Mouse (Mus musculus) forebrain, embryonic 13.5 days (tissue): ENCODE data around the gene Fcrla. TPM values are rescaled to one million over a fixed set of nuclear protein-coding genes. Genes with fewer than 3 reads are reported as not detected.
"Not testable (repeated sequence)": the region's sequence is repeated elsewhere in the genome, so short reads cannot be mapped to it uniquely, and the experiment has no call there.

Experiments used
- ATAC-seq: fragments of 200-750 bp; cut with Nextera tagmentation; 2 replicates; pipeline ENCODE4 v1.8.0; 2017
- H3K27ac ChIP-seq: fragments of 300-500 bp; sonication (generic); 2 replicates; pipeline ENCODE4 v1.5.1; 2015; ENCODE audit warnings: inconsistent platforms, mild to moderate bottlenecking, moderate library complexity
- H3K27me3 ChIP-seq: fragments of 300-500 bp; sonication (generic); 2 replicates; pipeline ENCODE4 v1.6.1; 2015; ENCODE audit warnings: mild to moderate bottlenecking, inconsistent platforms
- H3K36me3 ChIP-seq: fragments of 300-500 bp; sonication (generic); 2 replicates; pipeline ENCODE4 v1.6.1; 2015; ENCODE audit warnings: mild to moderate bottlenecking, inconsistent platforms; ENCODE audit not compliant: poor library complexity, severe bottlenecking
- H3K4me1 ChIP-seq: fragments of 300-500 bp; sonication (generic); 2 replicates; pipeline ENCODE4 v1.6.1; 2015; ENCODE audit warnings: inconsistent platforms
- H3K4me2 ChIP-seq: fragments of 300-500 bp; sonication (generic); 2 replicates; pipeline ENCODE4 v1.6.1; 2015; ENCODE audit warnings: inconsistent platforms, mild to moderate bottlenecking, moderate library complexity
- H3K4me3 ChIP-seq: fragments of 300-500 bp; sonication (generic); 2 replicates; pipeline ENCODE4 v1.5.1; 2015; ENCODE audit warnings: mild to moderate bottlenecking, inconsistent platforms
- H3K9ac ChIP-seq: fragments of 300-500 bp; sonication (generic); 2 replicates; pipeline ENCODE4 v1.6.1; 2015; ENCODE audit warnings: mild to moderate bottlenecking, inconsistent platforms
- H3K9me3 ChIP-seq: fragments of 300-500 bp; sonication (generic); replicated peaks from 2 replicates; pipeline ENCODE4 v1.6.1; 2016; ENCODE audit warnings: inconsistent platforms
- WGBS: fragments of 180-500 bp; shearing (Covaris S2); methylation state at CpG from one replicate; pipeline ENCODE4 v1.1.7; 2015; 5-methylcytosine and 5-hydroxymethylcytosine counted together
- polyA plus RNA-seq: library from polyadenylated mRNA; unstranded; fragments of >200 nt; fragmentation: Nextera tagmentation; extraction: Ambion mirVana; gene quantifications from 2 replicates; pipeline ENCODE4 v1.2.1, GENCODE M21; 2015

Fcrla gene
- polyA plus RNA-seq, 1 experiment from 2014 or later, result not detected

DNA sequence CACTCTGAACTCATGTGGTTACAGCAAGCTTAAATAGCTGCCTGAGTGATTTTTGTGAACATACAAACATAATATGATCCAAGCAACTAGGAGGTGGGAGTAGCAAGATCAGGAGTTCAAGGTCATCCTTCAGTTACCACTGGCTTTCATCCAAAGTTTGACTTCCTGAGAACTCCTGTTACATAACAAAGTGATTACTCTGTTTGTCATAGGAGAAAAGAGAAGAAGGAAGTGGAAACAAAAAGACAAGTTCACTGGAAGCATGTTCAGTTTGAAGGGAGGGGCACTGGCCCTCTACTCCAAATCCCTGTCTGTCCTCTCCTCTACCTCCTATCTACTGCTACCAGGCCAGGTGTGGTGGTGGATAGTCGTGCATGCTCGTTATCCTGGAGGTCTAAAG, 32.4 kb upstream of the Fcrla start:
- Histone ChIP-seq H3K27ac (no peak overlapping the region), H3K4me2 (no peak overlapping the region), H3K9ac (no peak overlapping the region), H3K4me3 (no peak overlapping the region), H3K36me3 (no peaks in the 10 kb centered on the region), H3K4me1 (no peaks in the 10 kb centered on the region), H3K9me3 (no peaks in the 10 kb centered on the region), H3K27me3 (no peaks in the 10 kb centered on the region)
- no peak for ATAC-seq
- 61% methylated on average over 2 of the region's 2 CpGs for WGBS

DNA sequence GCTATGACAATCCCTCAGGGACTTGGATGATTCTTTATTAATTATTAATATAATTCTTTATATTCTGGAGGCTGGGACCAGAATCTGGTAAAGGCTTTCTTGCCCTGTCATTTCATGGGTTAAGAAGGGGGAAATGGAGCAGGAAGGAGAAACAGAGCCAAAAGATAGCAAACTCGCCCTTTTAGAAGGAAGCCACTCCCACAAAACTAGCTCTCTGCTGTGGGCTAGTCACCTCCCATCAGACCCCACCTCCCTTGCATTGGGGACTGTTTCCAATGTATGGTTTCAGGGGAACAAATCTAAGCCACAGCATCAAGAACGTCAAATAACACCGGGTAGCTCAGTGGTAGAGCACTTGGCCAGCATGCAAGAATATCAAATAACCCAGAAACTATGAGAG, 30.8 kb upstream of the Fcrla start:
- Histone ChIP-seq H3K9ac (no peak overlapping the region), H3K4me2 (no peak overlapping the region), H3K36me3 (no peaks in the 10 kb centered on the region), H3K4me3 (no peak overlapping the region), H3K9me3 (no peaks in the 10 kb centered on the region), H3K27ac (no peak overlapping the region), H3K4me1 (no peaks in the 10 kb centered on the region), H3K27me3 (no peaks in the 10 kb centered on the region)
- ATAC-seq, result no peak
- 62% methylated on average over 3 of the region's 3 CpGs for WGBS

DNA sequence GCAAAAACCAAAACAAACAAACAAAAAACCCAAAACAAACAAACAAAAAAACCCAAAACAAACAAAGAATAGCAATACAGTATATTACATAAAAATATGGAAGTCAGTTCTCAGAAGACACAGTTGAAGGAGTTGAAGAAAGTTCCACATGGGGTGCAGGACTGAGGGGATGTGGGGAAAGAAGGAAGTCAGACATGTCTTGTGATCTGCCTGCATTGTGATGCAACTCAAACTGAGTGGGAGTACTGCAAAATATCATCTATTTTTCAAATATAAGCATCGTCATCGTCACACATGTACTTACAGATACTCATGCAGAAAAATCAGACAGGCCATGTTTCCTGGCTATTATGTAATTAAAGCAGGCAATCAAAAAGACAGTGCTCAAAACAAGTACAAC, 25.8 kb upstream of the Fcrla start:
- Histone ChIP-seq H3K9me3 (no peaks in the 10 kb centered on the region), H3K4me2 (no peak overlapping the region)
- WGBS, result 91% methylated on average over 2 of the region's 2 CpGs

DNA sequence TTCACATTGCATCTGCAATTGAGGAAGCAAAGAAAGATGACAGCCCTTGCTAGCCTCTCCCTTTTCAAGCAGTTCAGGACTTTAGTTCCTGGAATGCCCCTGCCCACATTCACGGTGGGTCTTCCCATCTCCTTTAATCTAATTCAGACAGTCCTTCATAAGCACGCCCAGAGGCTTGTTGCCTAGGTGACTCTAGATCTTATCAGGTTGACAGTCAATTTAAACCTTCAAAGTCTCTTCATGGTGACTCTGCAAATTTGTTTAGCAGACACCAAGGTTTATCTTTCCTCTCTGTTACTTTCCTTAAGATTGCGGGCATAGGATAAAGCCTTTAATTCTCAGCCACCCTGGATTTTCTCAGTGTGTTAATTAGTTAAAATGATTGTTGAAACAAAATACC, 23.4 kb upstream of the Fcrla start:
- Histone ChIP-seq H3K36me3 (no peaks in the 10 kb centered on the region), H3K4me3 (no peak overlapping the region), H3K9me3 (peaks cover 4% of the 10 kb centered on the region; the same call in 1 of the 2 replicates), H3K4me1 (no peaks in the 10 kb centered on the region), H3K27ac (no peak overlapping the region), H3K27me3 (no peaks in the 10 kb centered on the region), H3K4me2 (no peak overlapping the region), H3K9ac (no peak overlapping the region)
- ATAC-seq, result no peak
- 75% methylated on average over 3 of the region's 3 CpGs for WGBS

More for the DNA sequence above, 25.8 kb upstream of the Fcrla start:
- Histone ChIP-seq H3K4me1 (no peaks in the 10 kb centered on the region), H3K36me3 (no peaks in the 10 kb centered on the region), H3K4me3 (no peak overlapping the region), H3K27ac (no peak overlapping the region), H3K9ac (no peak overlapping the region), H3K27me3 (no peaks in the 10 kb centered on the region)
- no peak for ATAC-seq

DNA sequence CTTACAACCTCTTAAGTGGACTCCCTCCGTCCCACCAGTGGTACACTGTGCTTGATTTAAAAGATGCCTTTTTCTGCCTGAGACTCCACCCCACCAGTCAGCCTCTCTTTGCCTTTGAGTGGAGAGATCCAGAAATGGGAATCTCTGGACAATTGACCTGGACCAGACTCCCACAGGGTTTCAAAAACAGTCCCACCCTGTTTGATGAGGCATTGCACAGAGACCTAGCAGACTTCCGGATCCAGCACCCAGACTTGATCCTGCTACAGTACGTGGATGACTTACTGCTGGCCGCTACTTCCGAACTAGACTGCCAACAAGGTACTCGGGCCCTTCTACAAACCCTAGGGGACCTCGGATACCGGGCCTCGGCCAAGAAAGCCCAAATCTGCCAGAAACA, 17.5 kb upstream of the Fcrla start:
- not testable (repeated sequence) for H3K36me3 ChIP-seq, H3K27ac ChIP-seq, H3K27me3 ChIP-seq, ATAC-seq, H3K4me2 ChIP-seq, H3K4me1 ChIP-seq, H3K4me3 ChIP-seq, H3K9ac ChIP-seq
- H3K9me3 ChIP-seq, result peaks cover 20% of the 10 kb centered on the region
- WGBS, result 96% methylated on average over 8 of the region's 9 CpGs

DNA sequence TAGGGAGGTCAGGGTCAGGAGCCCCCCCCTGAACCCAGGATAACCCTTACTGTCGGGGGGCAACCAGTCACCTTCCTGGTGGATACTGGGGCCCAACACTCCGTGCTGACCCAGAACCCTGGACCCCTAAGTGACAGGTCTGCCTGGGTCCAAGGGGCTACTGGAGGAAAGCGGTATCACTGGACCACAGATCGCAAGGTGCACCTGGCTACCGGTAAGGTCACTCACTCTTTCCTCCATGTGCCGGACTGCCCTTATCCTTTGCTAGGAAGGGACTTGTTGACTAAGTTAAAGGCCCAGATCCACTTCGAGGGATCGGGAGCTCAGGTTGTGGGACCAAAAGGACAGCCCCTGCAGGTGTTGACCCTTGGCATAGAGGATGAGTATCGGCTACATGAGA, 16.8 kb upstream of the Fcrla start:
- not testable (repeated sequence) for H3K9ac ChIP-seq, H3K27ac ChIP-seq, ATAC-seq, H3K4me2 ChIP-seq, H3K27me3 ChIP-seq, H3K4me1 ChIP-seq, H3K36me3 ChIP-seq, H3K4me3 ChIP-seq
- 95% methylated on average over 9 of the region's 9 CpGs for WGBS
- H3K9me3 ChIP-seq, result peaks cover 21% of the 10 kb centered on the region

DNA sequence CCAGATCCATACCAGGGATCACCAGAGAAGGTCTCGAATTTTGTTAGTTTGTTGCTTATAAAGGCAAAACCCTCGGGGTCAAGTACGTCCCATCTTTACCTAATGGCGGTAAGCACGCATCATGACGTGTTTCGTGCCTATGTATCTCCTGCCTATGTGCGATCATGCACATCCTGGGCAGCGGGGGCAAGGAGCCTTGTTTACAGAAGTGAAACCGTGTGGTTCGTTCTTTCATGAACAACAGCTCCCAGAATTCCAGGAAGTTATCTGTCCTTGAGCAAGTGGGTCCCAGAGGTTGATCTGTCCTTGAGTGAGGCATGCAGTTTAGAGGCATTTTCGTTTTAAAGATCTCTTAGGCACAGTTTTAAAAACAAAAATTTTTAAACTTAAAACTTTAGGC, 11.9 kb upstream of the Fcrla start:
- no peaks in the 10 kb centered on the region for H3K36me3 ChIP-seq
- no peak overlapping the region for H3K9ac ChIP-seq
- no peak for ATAC-seq
- no peak overlapping the region for H3K4me2 ChIP-seq
- peaks cover 14% of the 10 kb centered on the region; the same call in 1 of the 2 replicates for H3K9me3 ChIP-seq
- no peak overlapping the region for H3K27ac ChIP-seq
- H3K27me3 ChIP-seq, result no peaks in the 10 kb centered on the region
- H3K4me1 ChIP-seq, result no peaks in the 10 kb centered on the region
- no peak overlapping the region for H3K4me3 ChIP-seq
- 91% methylated on average over 12 of the region's 12 CpGs for WGBS

DNA sequence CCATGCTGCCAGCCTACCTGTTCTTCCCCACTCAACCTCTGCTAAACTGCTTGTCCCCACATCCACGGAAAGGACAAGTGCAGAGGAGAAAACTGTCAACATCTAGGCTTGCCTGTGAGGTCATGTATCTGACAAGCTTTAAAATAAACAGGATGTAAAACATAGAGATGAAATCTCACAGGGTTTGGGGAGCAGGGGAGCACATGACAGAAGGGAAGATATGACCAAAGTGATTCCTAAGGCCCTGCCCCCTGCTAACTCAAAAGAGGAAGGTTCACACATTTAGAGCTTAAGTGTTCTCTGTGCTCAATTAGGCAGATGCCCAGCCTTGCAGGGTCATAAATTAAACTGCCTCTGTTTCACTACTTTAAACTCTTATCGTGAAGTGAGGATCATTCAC, 7.0 kb upstream of the Fcrla start:
- 84% methylated on average over 2 of the region's 2 CpGs for WGBS

DNA sequence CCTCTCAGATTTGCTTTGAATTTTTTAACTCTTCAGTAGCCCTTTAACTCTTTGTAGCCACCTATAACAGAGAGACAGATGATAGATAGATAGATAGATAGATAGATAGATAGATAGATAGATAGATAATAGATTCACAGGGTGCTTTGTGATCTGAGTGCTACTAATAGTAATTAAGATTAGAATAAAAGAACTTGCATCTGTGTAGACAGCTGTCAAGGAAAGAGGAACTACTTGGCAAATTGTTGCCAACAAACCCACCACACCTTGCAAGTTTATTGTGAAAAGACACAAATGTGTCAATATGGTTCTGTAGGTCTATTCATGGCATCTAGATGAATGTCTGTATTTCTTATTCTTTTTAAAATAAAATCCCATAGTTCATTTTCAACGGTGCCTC, 6.6 kb upstream of the Fcrla start:
- 93% methylated on average over 1 of the region's 1 CpGs for WGBS
- Histone ChIP-seq H3K36me3 (no peaks in the 10 kb centered on the region), H3K9ac (no peak overlapping the region), H3K27ac (no peak overlapping the region), H3K4me2 (no peak overlapping the region), H3K4me3 (no peak overlapping the region), H3K4me1 (no peaks in the 10 kb centered on the region), H3K9me3 (no peaks in the 10 kb centered on the region), H3K27me3 (no peaks in the 10 kb centered on the region)
- ATAC-seq, result no peak

More for the DNA sequence above, 7.0 kb upstream of the Fcrla start:
- Histone ChIP-seq H3K36me3 (no peaks in the 10 kb centered on the region), H3K4me3 (no peak overlapping the region), H3K4me2 (no peak overlapping the region), H3K27ac (no peak overlapping the region), H3K9ac (no peak overlapping the region), H3K4me1 (no peaks in the 10 kb centered on the region), H3K27me3 (no peaks in the 10 kb centered on the region), H3K9me3 (no peaks in the 10 kb centered on the region)
- ATAC-seq, result no peak

DNA sequence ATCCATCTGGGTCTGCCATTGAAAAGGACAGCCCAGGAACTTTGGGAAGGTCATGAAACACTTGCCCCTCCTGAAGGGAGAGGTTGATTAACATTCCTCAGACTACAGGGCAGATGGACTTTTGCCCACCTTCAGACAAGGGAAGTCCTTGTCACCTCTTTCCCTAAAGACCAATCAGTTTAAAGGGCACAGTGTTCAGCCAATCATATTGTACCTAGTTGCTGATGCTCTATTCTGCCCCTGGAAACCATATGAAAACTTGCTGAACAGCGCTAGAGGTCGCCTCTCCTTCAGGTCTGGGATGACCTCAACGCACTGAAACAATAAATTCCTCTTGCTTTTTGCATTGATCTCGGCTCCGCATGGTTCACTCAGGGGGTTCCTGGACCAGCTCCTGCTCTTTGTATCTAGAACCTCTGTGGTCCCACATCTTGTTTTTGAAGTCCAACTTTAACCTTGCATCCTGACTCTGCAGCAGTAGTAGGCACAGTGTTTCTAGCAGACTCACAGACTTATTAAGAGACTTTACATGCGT, 6.1 kb upstream of the Fcrla start:
- Histone ChIP-seq H3K9ac (no peak overlapping the region), H3K27me3 (no peaks in the 10 kb centered on the region), H3K4me2 (no peak overlapping the region), H3K36me3 (no peaks in the 10 kb centered on the region), H3K27ac (no peak overlapping the region), H3K4me3 (no peak overlapping the region), H3K4me1 (no peaks in the 10 kb centered on the region), H3K9me3 (no peaks in the 10 kb centered on the region)
- WGBS, result 72% methylated on average over 6 of the region's 6 CpGs
- no peak for ATAC-seq

DNA sequence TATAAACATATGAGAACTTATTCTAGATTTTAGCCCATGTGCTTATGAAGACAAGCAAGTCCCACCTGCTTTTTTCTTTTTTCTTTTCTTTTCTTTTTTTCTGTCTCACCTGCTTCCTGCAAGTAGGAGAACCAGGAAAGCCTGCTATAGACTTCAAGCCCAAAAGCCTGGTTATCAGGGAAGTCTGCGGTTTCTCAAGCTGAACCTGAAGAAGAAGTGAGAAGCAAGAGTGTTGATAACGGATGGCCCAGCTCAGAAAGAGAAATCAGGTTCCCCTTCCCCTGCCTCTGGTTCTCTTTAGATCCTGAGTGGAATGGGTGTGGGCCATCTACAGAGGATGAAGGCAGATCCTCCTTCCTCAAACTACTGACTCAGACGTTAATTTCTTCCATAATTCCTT, 4.7 kb upstream of the Fcrla start:
- ATAC-seq, result no peak

DNA sequence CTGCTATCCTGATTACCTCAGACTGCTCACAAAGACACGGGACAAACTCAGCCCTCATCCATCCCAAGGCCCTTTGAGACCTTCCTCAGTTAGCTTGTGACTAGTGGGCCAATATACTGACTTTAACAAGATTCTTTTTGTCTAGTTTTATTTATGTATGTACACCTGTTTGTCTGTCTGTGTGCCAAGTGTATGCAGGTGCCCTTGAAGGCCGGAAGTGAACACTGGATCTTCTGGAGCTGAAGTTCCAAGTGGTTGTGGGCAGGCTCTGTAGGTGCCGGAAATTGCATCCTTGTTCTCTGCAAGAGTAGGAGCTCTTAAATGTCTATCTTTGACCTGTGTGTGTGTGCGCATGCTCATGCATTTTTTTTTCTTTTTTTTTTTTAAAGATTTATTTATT, 1.9 kb upstream of the Fcrla start:
- H3K27me3 ChIP-seq, result no peaks in the 10 kb centered on the region
- 84% methylated on average over 4 of the region's 4 CpGs for WGBS
- H3K4me2 ChIP-seq, result no peak overlapping the region
- no peak overlapping the region for H3K4me3 ChIP-seq
- H3K27ac ChIP-seq, result no peak overlapping the region
- no peak for ATAC-seq
- H3K9ac ChIP-seq, result no peak overlapping the region
- H3K9me3 ChIP-seq, result no peaks in the 10 kb centered on the region
- H3K36me3 ChIP-seq, result no peaks in the 10 kb centered on the region
- H3K4me1 ChIP-seq, result no peaks in the 10 kb centered on the region

More for the DNA sequence above, 4.7 kb upstream of the Fcrla start:
- Histone ChIP-seq H3K36me3 (no peaks in the 10 kb centered on the region), H3K27me3 (no peaks in the 10 kb centered on the region), H3K4me3 (no peak overlapping the region), H3K4me1 (no peaks in the 10 kb centered on the region), H3K4me2 (no peak overlapping the region), H3K9me3 (no peaks in the 10 kb centered on the region), H3K27ac (no peak overlapping the region), H3K9ac (no peak overlapping the region)
- 88% methylated on average over 3 of the region's 3 CpGs for WGBS

DNA sequence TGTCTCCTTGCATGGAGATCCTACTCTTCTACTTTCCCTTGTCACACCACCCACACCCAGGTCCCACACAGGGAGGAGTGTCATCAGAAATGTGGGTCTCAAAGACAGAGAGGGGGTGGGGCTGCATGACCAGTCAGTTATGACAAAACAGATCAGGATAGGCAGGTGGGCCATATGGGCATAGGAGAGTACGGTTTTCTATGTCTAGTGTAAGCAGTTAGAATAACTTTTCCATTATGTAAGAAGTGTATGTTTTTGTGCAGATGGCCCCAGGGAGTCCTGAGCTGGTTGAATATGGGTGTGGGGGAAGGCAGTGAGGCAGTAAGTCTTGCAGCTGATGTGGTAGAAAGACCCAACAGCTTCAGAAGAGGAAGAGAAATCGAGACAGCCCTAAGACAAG, 1.1 kb upstream of the Fcrla start:
- no peaks in the 10 kb centered on the region for H3K9me3 ChIP-seq
- H3K4me3 ChIP-seq, result no peak overlapping the region
- no peak overlapping the region for H3K4me2 ChIP-seq
- no peaks in the 10 kb centered on the region for H3K36me3 ChIP-seq
- no peaks in the 10 kb centered on the region for H3K4me1 ChIP-seq
- WGBS, result 67% methylated on average over 2 of the region's 2 CpGs
- H3K9ac ChIP-seq, result no peak overlapping the region
- H3K27me3 ChIP-seq, result no peaks in the 10 kb centered on the region
- no peak overlapping the region for H3K27ac ChIP-seq
- ATAC-seq, result no peak
